Mouse (Mus musculus): ENCODE measurements around the gene Agap1. TPM values are rescaled to one million over a fixed set of nuclear protein-coding genes. Genes with fewer than 3 reads are reported as not detected.

The Agap1 gene
- polyA plus RNA-seq, 1 experiment from 2014 or later: 72.2 TPM

- no peak overlapping the region for H3K27ac ChIP-seq
- H3K9ac ChIP-seq: no peak overlapping the region
- DNase-seq (ENCODE audit: low spot score) (no peak), ATAC-seq (ENCODE audit: low FRiP score) (no peak)
- H3K36me3 ChIP-seq (replicated peaks; ENCODE audit: control insufficient read depth, insufficient read depth): 0 out of 2 replicates have a peak, but pooled peaks cover 3% of the 10 kb centered on the region
- H3K9me3 ChIP-seq (ENCODE audit: control insufficient read depth, low read length): no peaks in the 10 kb centered on the region
- H3K4me2 ChIP-seq (replicated peaks): no peak overlapping the region
- H3K4me3 ChIP-seq (replicated peaks; ENCODE audit: low read length): no peak overlapping the region
- H3K27me3 ChIP-seq (ENCODE audit: control insufficient read depth, insufficient read depth, low read length): no peaks in the 10 kb centered on the region
- H3K4me1 ChIP-seq (replicated peaks; ENCODE audit: control insufficient read depth, insufficient read depth, low read length): peaks cover 37% of the 10 kb centered on the region
- WGBS: 91% methylated on average over 4 of the region's 4 CpGs
Measured at GRCm38 (mm10) chr1:89717100-89717499, 262.5 kb downstream of the Agap1 start.

DNA sequence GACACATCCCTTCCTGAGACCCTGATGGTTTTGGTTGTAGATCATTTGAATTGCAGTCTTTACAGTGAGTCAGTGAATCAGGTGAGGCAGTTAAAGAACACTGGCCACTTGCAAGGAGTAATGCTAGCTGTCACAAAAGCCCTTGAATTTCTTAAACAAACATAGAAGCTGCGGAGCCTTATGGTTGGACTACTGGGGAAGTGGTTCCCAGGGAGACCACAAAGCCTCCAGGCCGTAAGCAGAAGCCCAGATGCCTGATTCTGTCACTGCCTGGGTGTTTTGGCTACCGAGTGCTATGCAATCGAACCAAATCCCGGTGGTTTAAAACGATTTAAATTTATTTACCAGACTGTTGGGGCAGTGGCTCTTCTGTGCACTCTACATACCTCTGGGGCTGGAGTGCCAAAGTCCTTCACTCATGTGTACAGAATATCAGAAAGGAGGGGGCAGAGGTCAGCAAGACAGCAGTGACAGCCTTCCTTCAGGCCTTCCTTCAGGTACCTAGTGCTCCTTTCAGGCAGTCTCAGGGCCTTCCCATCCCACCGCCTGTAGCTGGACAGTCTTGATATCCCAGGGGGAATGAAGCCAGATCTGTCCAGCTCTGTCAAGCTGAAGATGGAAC, 264.3 kb downstream of the Agap1 start:
- 55% methylated on average over 7 of the region's 7 CpGs for WGBS
- Histone ChIP-seq H3K4me2 (replicated peaks) (no peak overlapping the region), H3K9ac (no peak overlapping the region), H3K27me3 (ENCODE audit: control insufficient read depth, insufficient read depth, low read length) (no peaks in the 10 kb centered on the region), H3K36me3 (replicated peaks; ENCODE audit: control insufficient read depth, insufficient read depth) (0 out of 2 replicates have a peak, but pooled peaks cover 3% of the 10 kb centered on the region), H3K4me1 (replicated peaks; ENCODE audit: control insufficient read depth, insufficient read depth, low read length) (peaks cover 29% of the 10 kb centered on the region), H3K27ac (no peak overlapping the region), H3K4me3 (replicated peaks; ENCODE audit: low read length) (no peak overlapping the region), H3K9me3 (ENCODE audit: control insufficient read depth, low read length) (no peaks in the 10 kb centered on the region)
- DNase-seq (ENCODE audit: low spot score) (no peak), ATAC-seq (ENCODE audit: low FRiP score) (no peak)

GRCm38 (mm10) chr1:89724141-89724540, 269.5 kb downstream of the Agap1 start:
- Histone ChIP-seq H3K36me3 (replicated peaks; ENCODE audit: control insufficient read depth, insufficient read depth) (peaks cover 33% of the 10 kb centered on the region), H3K4me2 (replicated peaks) (no peak overlapping the region), H3K27ac (no peak overlapping the region; the same call in 1 of the 2 replicates), H3K4me3 (replicated peaks; ENCODE audit: low read length) (no peak overlapping the region), H3K9ac (no peak overlapping the region), H3K27me3 (ENCODE audit: control insufficient read depth, insufficient read depth, low read length) (no peaks in the 10 kb centered on the region), H3K4me1 (replicated peaks; ENCODE audit: control insufficient read depth, insufficient read depth, low read length) (peaks cover 4% of the 10 kb centered on the region; the same call in 1 of the 2 replicates), H3K9me3 (ENCODE audit: control insufficient read depth, low read length) (no peaks in the 10 kb centered on the region)
- DNase-seq (ENCODE audit: low spot score) (no peak), ATAC-seq (ENCODE audit: low FRiP score) (no peak)
- WGBS: 19% methylated on average over 3 of the region's 3 CpGs

DNA sequence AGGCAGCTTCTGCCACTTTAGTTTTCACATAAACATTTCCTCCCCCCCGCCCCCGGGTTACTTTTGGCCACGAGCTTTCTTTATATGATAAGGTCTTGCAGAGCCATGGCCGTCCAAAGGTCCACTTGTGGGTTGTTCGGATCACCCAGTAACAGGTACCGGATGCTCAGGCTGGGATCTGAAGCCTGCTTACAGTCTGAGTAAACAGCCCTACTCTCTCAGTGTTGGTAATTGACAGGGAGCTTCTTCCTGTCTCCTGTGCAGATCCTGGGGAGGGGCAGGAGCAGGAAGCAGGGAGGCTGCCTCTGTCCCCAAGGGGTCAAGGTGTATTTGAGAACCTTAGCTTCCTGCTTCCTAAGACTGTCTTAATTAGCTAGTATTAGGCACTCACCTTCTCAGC, 269.9 kb downstream of the Agap1 start:
- Histone ChIP-seq H3K4me3 (replicated peaks; ENCODE audit: low read length) (no peak overlapping the region), H3K36me3 (replicated peaks; ENCODE audit: control insufficient read depth, insufficient read depth) (peaks cover 34% of the 10 kb centered on the region), H3K27ac (no peak overlapping the region), H3K27me3 (ENCODE audit: control insufficient read depth, insufficient read depth, low read length) (no peaks in the 10 kb centered on the region), H3K4me2 (replicated peaks) (no peak overlapping the region), H3K9ac (no peak overlapping the region), H3K9me3 (ENCODE audit: control insufficient read depth, low read length) (no peaks in the 10 kb centered on the region), H3K4me1 (replicated peaks; ENCODE audit: control insufficient read depth, insufficient read depth, low read length) (peaks cover 4% of the 10 kb centered on the region; the same call in 1 of the 2 replicates)
- WGBS: 85% methylated on average over 6 of the region's 6 CpGs
- ATAC-seq (ENCODE audit: low FRiP score) (no peak), DNase-seq (ENCODE audit: low spot score) (no peak)

DNA sequence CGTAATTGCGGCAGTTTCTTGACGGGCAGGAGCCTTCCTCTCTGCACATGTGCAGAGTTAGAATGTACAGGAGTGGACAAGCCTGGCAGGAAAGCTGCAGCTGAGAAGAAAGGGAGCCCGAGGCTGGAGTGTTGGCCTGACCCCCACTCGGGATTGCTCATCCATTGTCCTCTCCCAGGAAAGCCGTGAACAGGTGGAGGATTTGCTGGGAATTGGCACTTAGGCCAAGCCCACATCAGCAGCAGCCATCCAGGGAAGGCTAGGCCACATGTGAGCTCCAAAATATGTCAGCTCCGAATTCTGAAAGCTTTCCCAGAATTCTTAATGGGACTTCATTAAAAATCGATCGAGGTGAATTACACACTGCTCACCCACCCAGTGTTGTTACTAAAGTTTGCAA, 270.4 kb downstream of the Agap1 start:
- no peaks in the 10 kb centered on the region for H3K27me3 ChIP-seq (ENCODE audit: control insufficient read depth, insufficient read depth, low read length)
- no peak overlapping the region for H3K27ac ChIP-seq
- DNase-seq (ENCODE audit: low spot score): no peak
- WGBS: 62% methylated on average over 9 of the region's 9 CpGs
- no peak overlapping the region for H3K4me3 ChIP-seq (replicated peaks; ENCODE audit: low read length)
- no peaks in the 10 kb centered on the region for H3K9me3 ChIP-seq (ENCODE audit: control insufficient read depth, low read length)
- H3K4me1 ChIP-seq (replicated peaks; ENCODE audit: control insufficient read depth, insufficient read depth, low read length): peaks cover 7% of the 10 kb centered on the region; the same call in 1 of the 2 replicates
- ATAC-seq (ENCODE audit: low FRiP score): no peak
- peaks cover 34% of the 10 kb centered on the region for H3K36me3 ChIP-seq (replicated peaks; ENCODE audit: control insufficient read depth, insufficient read depth)
- H3K9ac ChIP-seq: no peak overlapping the region
- no peak overlapping the region for H3K4me2 ChIP-seq (replicated peaks)

DNA sequence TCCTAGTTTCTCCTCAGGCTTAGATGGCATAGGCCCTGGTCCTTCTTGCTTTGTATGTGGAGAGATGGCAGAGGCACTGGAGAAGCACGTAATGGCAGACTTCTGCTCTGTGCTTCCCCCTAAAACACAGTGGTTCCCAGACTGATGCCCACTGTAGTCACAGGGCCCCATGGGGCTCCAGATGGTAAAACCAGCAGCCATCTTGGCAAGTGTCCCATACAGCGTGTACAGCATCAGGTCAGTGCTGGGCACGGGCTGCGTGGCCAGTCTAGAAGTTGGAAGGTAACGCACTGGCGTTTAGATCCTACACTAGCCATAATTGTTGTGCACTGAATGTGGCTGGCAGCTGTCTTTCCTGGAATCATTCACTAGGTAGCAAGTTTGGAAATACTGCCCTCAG, 273.9 kb downstream of the Agap1 start:
- Histone ChIP-seq H3K9me3 (ENCODE audit: control insufficient read depth, low read length) (no peaks in the 10 kb centered on the region), H3K36me3 (replicated peaks; ENCODE audit: control insufficient read depth, insufficient read depth) (peaks cover 49% of the 10 kb centered on the region), H3K4me2 (replicated peaks) (no peak overlapping the region), H3K4me3 (replicated peaks; ENCODE audit: low read length) (no peak overlapping the region), H3K9ac (no peak overlapping the region), H3K4me1 (replicated peaks; ENCODE audit: control insufficient read depth, insufficient read depth, low read length) (peaks cover 10% of the 10 kb centered on the region; the same call in 1 of the 2 replicates), H3K27me3 (ENCODE audit: control insufficient read depth, insufficient read depth, low read length) (no peaks in the 10 kb centered on the region), H3K27ac (no peak overlapping the region)
- DNase-seq (ENCODE audit: low spot score): no peak
- 83% methylated on average over 6 of the region's 6 CpGs for WGBS
- ATAC-seq (ENCODE audit: low FRiP score): no peak

- Histone ChIP-seq H3K9ac (no peak overlapping the region), H3K4me2 (replicated peaks) (no peak overlapping the region), H3K4me3 (replicated peaks; ENCODE audit: low read length) (no peak overlapping the region), H3K27me3 (ENCODE audit: control insufficient read depth, insufficient read depth, low read length) (no peaks in the 10 kb centered on the region), H3K36me3 (replicated peaks; ENCODE audit: control insufficient read depth, insufficient read depth) (peaks cover 48% of the 10 kb centered on the region), H3K27ac (no peak overlapping the region), H3K4me1 (replicated peaks; ENCODE audit: control insufficient read depth, insufficient read depth, low read length) (peaks cover 14% of the 10 kb centered on the region; the same call in 1 of the 2 replicates), H3K9me3 (ENCODE audit: control insufficient read depth, low read length) (no peaks in the 10 kb centered on the region)
- DNase-seq (ENCODE audit: low spot score) (no peak), ATAC-seq (ENCODE audit: low FRiP score) (no peak)
- 90% methylated on average over 13 of the region's 13 CpGs for WGBS
Measured at GRCm38 (mm10) chr1:89730589-89731195, 276.1 kb downstream of the Agap1 start.

DNA sequence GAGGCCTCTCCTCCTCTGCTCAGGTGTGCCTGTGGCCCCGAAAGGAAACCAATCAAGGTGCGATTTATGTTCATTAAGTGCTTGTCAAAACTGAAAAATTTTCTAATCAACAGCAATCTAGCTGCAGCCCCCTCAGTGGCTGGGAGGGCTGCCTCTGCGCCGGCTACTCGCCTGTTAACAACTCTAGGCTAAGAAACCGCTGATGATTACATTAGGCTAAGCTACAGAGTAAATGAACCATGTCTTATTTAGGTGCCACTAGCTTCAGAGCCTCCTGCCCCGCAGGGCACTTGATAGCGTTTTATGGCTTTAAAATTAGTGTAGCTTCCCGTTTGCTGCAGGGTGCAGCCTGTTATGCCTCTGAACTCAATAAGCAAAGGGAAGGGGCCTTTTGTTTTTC, 279.8 kb downstream of the Agap1 start:
- ATAC-seq (ENCODE audit: low FRiP score): no peak
- 43% methylated on average over 9 of the region's 9 CpGs for WGBS
- DNase-seq (ENCODE audit: low spot score): no peak
- Histone ChIP-seq H3K27me3 (ENCODE audit: control insufficient read depth, insufficient read depth, low read length) (no peaks in the 10 kb centered on the region), H3K27ac (peak overlapping the region; percentile 20; the same call in 1 of the 2 replicates), H3K9ac (no peak overlapping the region), H3K36me3 (replicated peaks; ENCODE audit: control insufficient read depth, insufficient read depth) (peaks cover 15% of the 10 kb centered on the region; the same call in 1 of the 2 replicates), H3K4me1 (replicated peaks; ENCODE audit: control insufficient read depth, insufficient read depth, low read length) (peaks cover 26% of the 10 kb centered on the region), H3K4me3 (replicated peaks; ENCODE audit: low read length) (no peak overlapping the region), H3K4me2 (replicated peaks) (no peak overlapping the region), H3K9me3 (ENCODE audit: control insufficient read depth, low read length) (no peaks in the 10 kb centered on the region)

DNA sequence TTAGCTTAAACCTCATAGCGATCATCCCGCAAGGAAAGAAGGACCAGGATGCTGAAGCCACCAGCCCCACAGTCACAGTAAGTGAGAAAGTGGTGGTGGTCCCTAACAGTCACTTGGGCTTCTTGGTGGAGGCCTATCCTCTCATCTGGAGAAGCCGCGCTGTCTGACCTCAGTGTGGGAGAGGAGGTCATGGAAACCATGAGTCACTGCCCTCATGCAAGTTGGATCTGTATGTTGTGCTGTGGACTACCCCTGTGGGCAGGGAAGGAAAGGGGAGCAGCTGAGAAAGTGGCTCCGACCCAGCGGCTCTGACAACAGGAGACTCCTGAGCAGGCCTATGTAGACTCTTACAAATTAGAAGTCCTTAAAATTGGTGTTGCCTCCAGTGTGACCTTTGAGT, 280.5 kb downstream of the Agap1 start:
- Histone ChIP-seq H3K4me3 (replicated peaks; ENCODE audit: low read length) (no peak overlapping the region), H3K36me3 (replicated peaks; ENCODE audit: control insufficient read depth, insufficient read depth) (peaks cover 15% of the 10 kb centered on the region; the same call in 1 of the 2 replicates), H3K9ac (no peak overlapping the region), H3K27me3 (ENCODE audit: control insufficient read depth, insufficient read depth, low read length) (no peaks in the 10 kb centered on the region), H3K4me2 (replicated peaks) (no peak overlapping the region), H3K4me1 (replicated peaks; ENCODE audit: control insufficient read depth, insufficient read depth, low read length) (peaks cover 29% of the 10 kb centered on the region), H3K27ac (no peak overlapping the region), H3K9me3 (ENCODE audit: control insufficient read depth, low read length) (no peaks in the 10 kb centered on the region)
- WGBS: 92% methylated on average over 6 of the region's 6 CpGs
- no peak for ATAC-seq (ENCODE audit: low FRiP score)
- no peak for DNase-seq (ENCODE audit: low spot score)

Data from hindbrain, embryonic 14.5 days (tissue).